18 mouse cellular contexts compared by ENCODE assay signal in genomic region chr5:119667356-119667940, GRCm38 (mm10). TPM values are rescaled to one million over a fixed set of nuclear protein-coding genes. Genes with fewer than 3 reads are reported as not detected.
A peak's percentile ranks its signal among the peaks of the same experiment; 100 is the strongest.
DNase-seq lines count a peak whose midpoint lies in the region; ATAC-seq and TF ChIP-seq lines count a peak whose summit lies in the region.
"Had no signal": no experiment of that assay in that cellular context is flagged by ENCODE, and none has a peak within 500 bp of the region (broad histone marks: within the 10 kb centered on the region; RNA-seq: fewer than 3 reads in every experiment).

No protein-coding gene starts in this region.

- no peak overlapping the region for H3K4me3 ChIP-seq in heart, embryonic 11.5 days (ENCODE audit: low read depth, low read length)
- peak overlapping the region; percentile 74 for H3K4me3 ChIP-seq in lung, embryonic 14.5 days (ENCODE audit: low read depth, low read length)
- H3K4me3 ChIP-seq in embryonic facial prominence, embryonic 10.5 days: peak overlapping the region; percentile 69
- H3K4me3 ChIP-seq in limb, embryonic 10.5 days: peak overlapping the region; percentile 65
- H3K4me3 ChIP-seq: forebrain, embryonic 15.5 days; limb, embryonic 15.5 days; midbrain, embryonic 13.5 days; myocyte had no signal

- peaks cover 80% of the 10 kb centered on the region for H3K27me3 ChIP-seq in heart, embryonic 11.5 days (ENCODE audit: control insufficient read depth, insufficient read depth, low read length)
- H3K27me3 ChIP-seq in lung, embryonic 14.5 days (ENCODE audit: insufficient read depth, low read length): peaks cover 71% of the 10 kb centered on the region
- H3K27me3 ChIP-seq in embryonic facial prominence, embryonic 10.5 days (replicated peaks; ENCODE audit: low read depth, poor library complexity, severe bottlenecking): peaks cover 100% of the 10 kb centered on the region
- peaks cover 86% of the 10 kb centered on the region for H3K27me3 ChIP-seq in limb, embryonic 10.5 days (ENCODE audit: low read depth, poor library complexity, severe bottlenecking)

- DNase-seq in heart, adult 8-10 months (ENCODE audit: low spot score): no peak
- DNase-seq in lung, embryonic 14.5 days: peak; percentile 88
- no peak for DNase-seq in lung, postnatal 14 days
- DNase-seq in embryonic facial prominence, embryonic 10.5 days (ENCODE audit: low spot score): no peak
- DNase-seq in limb, embryonic 10.5 days (ENCODE audit: low spot score): no peak
- DNase-seq in gastrocnemius, postnatal 14 days: no peak
- DNase-seq: cerebellum, adult 11-12 months; heart, postnatal 36 days; right cerebral cortex, adult 18-20 months; spleen, adult 18-20 months; thymus, postnatal 14 days had no signal

- WGBS in heart, embryonic 11.5 days (ENCODE audit: insufficient replicate concordance): 9% methylated on average over 13 of the region's 13 CpGs
- 10% methylated on average over 13 of the region's 13 CpGs for WGBS in lung, embryonic 14.5 days
- 3% methylated on average over 13 of the region's 13 CpGs for WGBS in embryonic facial prominence, embryonic 10.5 days
- WGBS in limb, embryonic 10.5 days: 7% methylated on average over 13 of the region's 13 CpGs

- no peak overlapping the region for H3K27ac ChIP-seq in heart, embryonic 11.5 days (ENCODE audit: low read depth, low read length)
- H3K27ac ChIP-seq in lung, embryonic 14.5 days (ENCODE audit: low read depth): peak overlapping the region; percentile 99
- H3K27ac ChIP-seq in embryonic facial prominence, embryonic 10.5 days (replicated peaks): peak overlapping the region; percentile 93
- H3K27ac ChIP-seq in limb, embryonic 10.5 days: peak overlapping the region; percentile 92
- H3K27ac ChIP-seq: forebrain, embryonic 15.5 days; limb, embryonic 15.5 days; midbrain, embryonic 13.5 days had no signal

- intact Hi-C loops in gastrocnemius, postnatal 14 days (cut with DNase I; ENCODE audit: low total_unique reads): no loop called here

- no peaks in the 10 kb centered on the region for H3K9me3 ChIP-seq in heart, embryonic 11.5 days (replicated peaks; ENCODE audit: control insufficient read depth, low read length)
- no peaks in the 10 kb centered on the region for H3K9me3 ChIP-seq in lung, embryonic 14.5 days (ENCODE audit: low read depth, low read length)
- H3K9me3 ChIP-seq in embryonic facial prominence, embryonic 10.5 days: no peaks in the 10 kb centered on the region
- H3K9me3 ChIP-seq in limb, embryonic 10.5 days (replicated peaks): no peaks in the 10 kb centered on the region
- H3K9me3 ChIP-seq: forebrain, embryonic 15.5 days; limb, embryonic 15.5 days; midbrain, embryonic 13.5 days had no signal

- H3K4me1 ChIP-seq in heart, embryonic 11.5 days (ENCODE audit: control insufficient read depth, insufficient read depth, low read length): peaks cover 25% of the 10 kb centered on the region
- peaks cover 23% of the 10 kb centered on the region for H3K4me1 ChIP-seq in lung, embryonic 14.5 days (ENCODE audit: insufficient read depth)
- H3K4me1 ChIP-seq in embryonic facial prominence, embryonic 10.5 days: peaks cover 87% of the 10 kb centered on the region
- peaks cover 76% of the 10 kb centered on the region for H3K4me1 ChIP-seq in limb, embryonic 10.5 days

- H3K36me3 ChIP-seq in heart, embryonic 11.5 days (ENCODE audit: control insufficient read depth, insufficient read depth, low read length): no peaks in the 10 kb centered on the region
- no peaks in the 10 kb centered on the region for H3K36me3 ChIP-seq in lung, embryonic 14.5 days (ENCODE audit: insufficient read depth)
- no peaks in the 10 kb centered on the region for H3K36me3 ChIP-seq in embryonic facial prominence, embryonic 10.5 days (replicated peaks)
- H3K36me3 ChIP-seq in limb, embryonic 10.5 days: no peaks in the 10 kb centered on the region
- H3K36me3 ChIP-seq: forebrain, embryonic 15.5 days; limb, embryonic 15.5 days; midbrain, embryonic 13.5 days had no signal

- no peak for TF ChIP-seq CTCF in lung, embryonic 14.5 days (IDR thresholded peaks at IDR 0.05; ENCODE audit: low read depth)

- no peak overlapping the region for H3K4me2 ChIP-seq in heart, embryonic 11.5 days
- peak overlapping the region; percentile 65 for H3K4me2 ChIP-seq in lung, embryonic 14.5 days
- H3K4me2 ChIP-seq: forebrain, embryonic 15.5 days; limb, embryonic 15.5 days; midbrain, embryonic 13.5 days had no signal

- H3K9ac ChIP-seq in heart, embryonic 11.5 days (ENCODE audit: low read depth, low read length): 0 out of 2 replicates have a peak overlapping the region, but pooled peaks have one; percentile 22
- peak overlapping the region; percentile 99 for H3K9ac ChIP-seq in lung, embryonic 14.5 days
- H3K9ac ChIP-seq: forebrain, embryonic 15.5 days; limb, embryonic 15.5 days; midbrain, embryonic 13.5 days had no signal

- no peak for ATAC-seq in heart, embryonic 11.5 days (replicated peaks; ENCODE audit: insufficient number of reproducible peaks, low FRiP score, low TSS enrichment)
- ATAC-seq in lung, embryonic 14.5 days (ENCODE audit: insufficient read depth): peak; percentile 12; the same call in 1 of the 2 replicates
- ATAC-seq: forebrain, embryonic 15.5 days; inflammation-experienced regulatory T-cells, adult 6 months; midbrain, embryonic 13.5 days had no signal

RNA-seq across cellular contexts. Expression of gene Tbx3, which starts 3.0 kb away (rescaled TPM):
- polyA plus RNA-seq in heart, embryonic 11.5 days (2014; fragmentation: Nextera tagmentation; extraction: Ambion mirVana): 12.8 and 14.5 TPM in 2 replicates
- total RNA-seq in heart, adult 8-10 months (2022): 10 to 100 TPM in 3 of 4 experiments, 1 to 10 TPM in 1; 8.9 to 12.7 (median 10.2) TPM
- 82.1 and 84.8 TPM in 2 replicates for polyA plus RNA-seq in lung, embryonic 14.5 days (2014; fragmentation: Nextera tagmentation; extraction: Ambion mirVana)
- 58.3 and 64.8 TPM in 2 replicates for polyA plus RNA-seq in embryonic facial prominence, embryonic 10.5 days (2016; fragmentation: Nextera tagmentation; extraction: Ambion mirVana)
- polyA plus RNA-seq in limb, embryonic 10.5 days (2016; fragmentation: Nextera tagmentation; extraction: Ambion mirVana): 50.1 and 55.3 TPM in 2 replicates
- total RNA-seq in gastrocnemius, postnatal 14 days (2021): 1 to 10 TPM; 6.5 to 9.4 TPM
- total RNA-seq: common myeloid progenitor, adult 5-6 weeks had no signal
